ENCODE assay signal across 8 mouse cellular contexts in the genomic region with DNA sequence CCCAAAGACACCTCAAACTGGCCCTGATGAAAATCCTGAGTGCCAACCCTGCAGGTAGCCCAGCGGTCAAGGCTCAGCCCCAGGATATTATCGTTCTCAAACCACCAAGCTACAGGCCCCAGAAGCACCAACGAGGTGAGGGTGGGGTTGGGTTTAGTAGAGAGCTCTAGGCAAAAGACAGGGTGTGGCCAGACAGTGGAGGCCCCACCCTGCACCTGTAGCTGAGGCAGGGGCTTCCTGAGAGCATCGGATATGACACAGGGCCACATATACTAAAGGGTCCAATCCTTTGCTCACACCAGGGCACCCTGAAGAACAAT. TPM values are rescaled to one million over a fixed set of nuclear protein-coding genes. Genes with fewer than 3 reads are reported as not detected.
DNase-seq lines count a peak whose midpoint lies in the region; ATAC-seq and TF ChIP-seq lines count a peak whose summit lies in the region.

No protein-coding gene starts in this region.

- H3K27ac ChIP-seq in lung, embryonic 14.5 days (ENCODE audit: low read depth) = peak overlapping the region; percentile 39
- H3K27ac ChIP-seq in embryonic facial prominence, embryonic 15.5 days (replicated peaks) = peak overlapping the region; percentile 94
- H3K27ac ChIP-seq in limb, embryonic 15.5 days = peak overlapping the region; percentile 89
- H3K27ac ChIP-seq in stomach, embryonic 15.5 days = peak overlapping the region; percentile 69

- H3K4me1 ChIP-seq in lung, embryonic 14.5 days (ENCODE audit: insufficient read depth) = peaks cover 46% of the 10 kb centered on the region
- H3K4me1 ChIP-seq in embryonic facial prominence, embryonic 15.5 days = peaks cover 94% of the 10 kb centered on the region
- peaks cover 85% of the 10 kb centered on the region for H3K4me1 ChIP-seq in limb, embryonic 15.5 days
- H3K4me1 ChIP-seq in stomach, embryonic 15.5 days = peaks cover 83% of the 10 kb centered on the region

- WGBS in lung, embryonic 14.5 days = 37% methylated on average over 4 of the region's 4 CpGs
- 32% methylated on average over 4 of the region's 4 CpGs for WGBS in embryonic facial prominence, embryonic 15.5 days
- WGBS in limb, embryonic 15.5 days = 25% methylated on average over 4 of the region's 4 CpGs
- WGBS in stomach, embryonic 15.5 days = 34% methylated on average over 4 of the region's 4 CpGs

- H3K27me3 ChIP-seq in lung, embryonic 14.5 days (ENCODE audit: insufficient read depth, low read length) = no peaks in the 10 kb centered on the region
- H3K27me3 ChIP-seq in embryonic facial prominence, embryonic 15.5 days = no peaks in the 10 kb centered on the region
- H3K27me3 ChIP-seq in limb, embryonic 15.5 days = no peaks in the 10 kb centered on the region
- H3K27me3 ChIP-seq in stomach, embryonic 15.5 days (replicated peaks) = no peaks in the 10 kb centered on the region

- no peak for DNase-seq in lung, embryonic 14.5 days
- no peak for DNase-seq in lung, postnatal 36 days
- no peak for DNase-seq in adrenal gland, adult 18-20 months (ENCODE audit: low spot score in 2 of 2)
- DNase-seq in urinary bladder, postnatal 4 days (ENCODE audit: low spot score in 2 of 2) = no peak
- no peak for DNase-seq in gastrocnemius, postnatal 25 days

- no peak overlapping the region for H3K9ac ChIP-seq in lung, embryonic 14.5 days
- H3K9ac ChIP-seq in embryonic facial prominence, embryonic 15.5 days = no peak overlapping the region
- 0 out of 2 replicates have a peak overlapping the region, but pooled peaks have one; percentile 10 for H3K9ac ChIP-seq in limb, embryonic 15.5 days
- no peak overlapping the region for H3K9ac ChIP-seq in stomach, embryonic 15.5 days

- peak overlapping the region; percentile 48; the same call in 1 of the 2 replicates for H3K4me2 ChIP-seq in lung, embryonic 14.5 days
- peak overlapping the region; percentile 17 for H3K4me2 ChIP-seq in embryonic facial prominence, embryonic 15.5 days (replicated peaks)
- H3K4me2 ChIP-seq in limb, embryonic 15.5 days = no peak overlapping the region
- H3K4me2 ChIP-seq in stomach, embryonic 15.5 days = peak overlapping the region; percentile 31; the same call in 1 of the 2 replicates

- no peak for TF ChIP-seq CTCF in lung, embryonic 14.5 days (IDR thresholded peaks at IDR 0.05; ENCODE audit: low read depth)

- H3K36me3 ChIP-seq in lung, embryonic 14.5 days (ENCODE audit: insufficient read depth) = peaks cover 40% of the 10 kb centered on the region
- peaks cover 12% of the 10 kb centered on the region for H3K36me3 ChIP-seq in embryonic facial prominence, embryonic 15.5 days
- H3K36me3 ChIP-seq in limb, embryonic 15.5 days = peaks cover 23% of the 10 kb centered on the region
- H3K36me3 ChIP-seq in stomach, embryonic 15.5 days = 0 out of 2 replicates have a peak, but pooled peaks cover 9% of the 10 kb centered on the region

- no peaks in the 10 kb centered on the region for H3K9me3 ChIP-seq in lung, embryonic 14.5 days (ENCODE audit: low read depth, low read length)
- H3K9me3 ChIP-seq in embryonic facial prominence, embryonic 15.5 days (replicated peaks) = no peaks in the 10 kb centered on the region
- no peaks in the 10 kb centered on the region for H3K9me3 ChIP-seq in limb, embryonic 15.5 days
- no peaks in the 10 kb centered on the region for H3K9me3 ChIP-seq in stomach, embryonic 15.5 days

- H3K4me3 ChIP-seq in lung, embryonic 14.5 days (ENCODE audit: low read depth, low read length) = no peak overlapping the region
- no peak overlapping the region for H3K4me3 ChIP-seq in embryonic facial prominence, embryonic 15.5 days (replicated peaks)
- H3K4me3 ChIP-seq in limb, embryonic 15.5 days = no peak overlapping the region
- H3K4me3 ChIP-seq in stomach, embryonic 15.5 days (replicated peaks) = 0 out of 2 replicates have a peak overlapping the region, but pooled peaks have one; percentile 8

- ATAC-seq in lung, embryonic 14.5 days (ENCODE audit: insufficient read depth) = no peak
- ATAC-seq in embryonic facial prominence, embryonic 15.5 days (ENCODE audit: insufficient number of reproducible peaks, low FRiP score, low TSS enrichment, low read depth) = no peak
- ATAC-seq in limb, embryonic 15.5 days (ENCODE audit: insufficient number of reproducible peaks, low FRiP score, low TSS enrichment, low read depth) = no peak
- ATAC-seq in stomach, embryonic 15.5 days (ENCODE audit: insufficient read depth, low FRiP score, low read depth) = no peak

RNA-seq across cellular contexts. Expression of gene Gnai2, which starts 5.8 kb away (rescaled TPM):
- polyA plus RNA-seq in lung, embryonic 14.5 days (2014; fragmentation: Nextera tagmentation; extraction: Ambion mirVana) = 408 and 419 TPM in 2 replicates
- 458 and 459 TPM in 2 replicates for polyA plus RNA-seq in embryonic facial prominence, embryonic 15.5 days (2015; fragmentation: Nextera tagmentation; extraction: Ambion mirVana)
- 385 and 394 TPM in 2 replicates for polyA plus RNA-seq in limb, embryonic 15.5 days (2015; fragmentation: Nextera tagmentation; extraction: Ambion mirVana)
- polyA plus RNA-seq in stomach, embryonic 15.5 days (2015; fragmentation: Nextera tagmentation; extraction: Ambion mirVana) = 355 and 371 TPM in 2 replicates
- 100 to 1,000 TPM; 238 to 263 TPM for total RNA-seq in adrenal gland, adult 18-20 months (2021)
- total RNA-seq in gastrocnemius, postnatal 25 days (2021) = 10 to 100 TPM; 73.2 to 87.6 TPM

RNA-seq across cellular contexts. Expression of gene Sema3b, which starts 20.3 kb away (rescaled TPM):
- polyA plus RNA-seq in lung, embryonic 14.5 days (2014; fragmentation: Nextera tagmentation; extraction: Ambion mirVana) = 5.1 and 5.3 TPM in 2 replicates
- 21.2 and 22.7 TPM in 2 replicates for polyA plus RNA-seq in embryonic facial prominence, embryonic 15.5 days (2015; fragmentation: Nextera tagmentation; extraction: Ambion mirVana)
- polyA plus RNA-seq in limb, embryonic 15.5 days (2015; fragmentation: Nextera tagmentation; extraction: Ambion mirVana) = 13.6 and 23.6 TPM in 2 replicates
- 13.2 and 16.5 TPM in 2 replicates for polyA plus RNA-seq in stomach, embryonic 15.5 days (2015; fragmentation: Nextera tagmentation; extraction: Ambion mirVana)
- total RNA-seq in adrenal gland, adult 18-20 months (2021) = 1 to 10 TPM; 5.1 to 6.3 TPM
- total RNA-seq in gastrocnemius, postnatal 25 days (2021) = 10 to 100 TPM; 18.1 to 19.4 TPM

RNA-seq across cellular contexts. Expression of gene Slc38a3, which starts 40.0 kb away (rescaled TPM):
- polyA plus RNA-seq in lung, embryonic 14.5 days (2014; fragmentation: Nextera tagmentation; extraction: Ambion mirVana) = 3.6 and 4.8 TPM in 2 replicates
- 3.7 and 4.2 TPM in 2 replicates for polyA plus RNA-seq in embryonic facial prominence, embryonic 15.5 days (2015; fragmentation: Nextera tagmentation; extraction: Ambion mirVana)
- polyA plus RNA-seq in limb, embryonic 15.5 days (2015; fragmentation: Nextera tagmentation; extraction: Ambion mirVana) = 5.0 and 5.1 TPM in 2 replicates
- polyA plus RNA-seq in stomach, embryonic 15.5 days (2015; fragmentation: Nextera tagmentation; extraction: Ambion mirVana) = 19.5 and 28.6 TPM in 2 replicates
- total RNA-seq in adrenal gland, adult 18-20 months (2021) = under 1 TPM; 0.33 to 0.64 TPM
- total RNA-seq in gastrocnemius, postnatal 25 days (2021) = 10 to 100 TPM; 72.1 to 77.5 TPM

RNA-seq across cellular contexts. Expression of gene Ifrd2, which starts 41.9 kb away (rescaled TPM):
- polyA plus RNA-seq in lung, embryonic 14.5 days (2014; fragmentation: Nextera tagmentation; extraction: Ambion mirVana) = 57.9 and 64.6 TPM in 2 replicates
- 46.8 and 47.1 TPM in 2 replicates for polyA plus RNA-seq in embryonic facial prominence, embryonic 15.5 days (2015; fragmentation: Nextera tagmentation; extraction: Ambion mirVana)
- polyA plus RNA-seq in limb, embryonic 15.5 days (2015; fragmentation: Nextera tagmentation; extraction: Ambion mirVana) = 45.9 and 58.8 TPM in 2 replicates
- polyA plus RNA-seq in stomach, embryonic 15.5 days (2015; fragmentation: Nextera tagmentation; extraction: Ambion mirVana) = 65.1 and 68.2 TPM in 2 replicates
- total RNA-seq in adrenal gland, adult 18-20 months (2021) = 10 to 100 TPM; 38.0 to 41.1 TPM
- 10 to 100 TPM; 44.2 to 45.3 TPM for total RNA-seq in gastrocnemius, postnatal 25 days (2021)

RNA-seq across cellular contexts. Expression of gene Hyal3, which starts 48.8 kb away (rescaled TPM):
- 0.73 and 1.4 TPM in 2 replicates for polyA plus RNA-seq in lung, embryonic 14.5 days (2014; fragmentation: Nextera tagmentation; extraction: Ambion mirVana)
- 2.0 TPM in 2 replicates for polyA plus RNA-seq in embryonic facial prominence, embryonic 15.5 days (2015; fragmentation: Nextera tagmentation; extraction: Ambion mirVana)
- polyA plus RNA-seq in limb, embryonic 15.5 days (2015; fragmentation: Nextera tagmentation; extraction: Ambion mirVana) = 1.6 and 1.8 TPM in 2 replicates
- polyA plus RNA-seq in stomach, embryonic 15.5 days (2015; fragmentation: Nextera tagmentation; extraction: Ambion mirVana) = 1.1 and 1.7 TPM in 2 replicates
- 1 to 10 TPM; 1.4 to 1.7 TPM for total RNA-seq in adrenal gland, adult 18-20 months (2021)
- total RNA-seq in gastrocnemius, postnatal 25 days (2021) = under 1 TPM; 0.38 to 0.72 TPM

Comparison
In these comparisons a context has a peak if more than half of its experiments do, and no peak if none do; other contexts are left out.
1. H3K27ac ChIP-seq: peak in every context shown above with its lines; median percentile 94 in embryonic facial prominence, embryonic 15.5 days; 89 in limb, embryonic 15.5 days; 69 in stomach, embryonic 15.5 days; 39 in lung, embryonic 14.5 days.